Mouse (Mus musculus) bone marrow, adult 2 months (tissue): ENCODE measurements around the gene Kiss1r.

Experiments
- CTCF ChIP-seq: fragments of 200-500 bp; IDR thresholded peaks from 2 replicates; pipeline ENCODE4 v1.5.1; 2011; ENCODE audit warnings: low read length, control low read depth; ENCODE audit not compliant: control insufficient read depth, insufficient read depth
- POLR2A ChIP-seq: fragments of 200-500 bp; IDR thresholded peaks from 2 replicates; pipeline ENCODE4 v1.6.1; 2011; ENCODE audit warnings: low read depth, mild to moderate bottlenecking, control low read depth, low read length, borderline replicate concordance; ENCODE audit not compliant: control insufficient read depth

DNA sequence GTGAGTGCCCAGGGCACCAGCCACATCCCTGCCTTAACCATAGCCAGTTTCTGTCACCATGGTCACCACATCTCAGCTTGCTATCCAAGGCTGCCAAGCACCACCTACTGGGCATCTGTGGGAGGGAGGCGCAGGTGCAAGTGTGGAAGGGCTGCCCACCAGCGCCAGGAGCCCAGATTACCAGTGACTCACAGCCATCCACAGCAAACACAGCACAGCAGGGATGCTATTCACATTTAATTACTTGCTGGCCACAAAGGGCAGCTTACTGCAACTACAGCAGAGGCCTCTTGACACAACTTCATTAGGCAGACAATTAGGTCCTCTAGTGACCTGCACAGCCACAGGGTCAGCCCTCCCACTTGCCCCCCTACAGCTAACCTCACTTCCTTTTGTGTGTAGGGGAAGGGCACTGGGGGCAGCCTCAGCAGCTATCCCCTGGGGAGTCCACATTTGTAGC is 15.8 kb upstream of the Kiss1r start:
- TF ChIP-seq CTCF (peak; percentile 21; the same call in 1 of the 2 replicates), POLR2A (no peak)
